Mouse (Mus musculus): ENCODE data around the gene Hmga2. TPM values are rescaled to one million over a fixed set of nuclear protein-coding genes. Genes with fewer than 3 reads are reported as not detected.

The Hmga2 gene
- total RNA-seq, 1 experiment from 2014 or later, result not detected

- ATAC-seq (replicated peaks; ENCODE audit: insufficient number of reproducible peaks, low FRiP score, low TSS enrichment, poor library complexity, severe bottlenecking), result no peak
Measured at GRCm38 (mm10) chr10:120407230-120407629, 69.0 kb downstream of the Hmga2 start.

GRCm38 (mm10) chr10:120406038-120406437, 70.2 kb downstream of the Hmga2 start:
- ATAC-seq (replicated peaks; ENCODE audit: insufficient number of reproducible peaks, low FRiP score, low TSS enrichment, poor library complexity, severe bottlenecking), result no peak

GRCm38 (mm10) chr10:120405322-120405721, 70.9 kb downstream of the Hmga2 start:
- ATAC-seq (replicated peaks; ENCODE audit: insufficient number of reproducible peaks, low FRiP score, low TSS enrichment, poor library complexity, severe bottlenecking), result no peak

- no peak for ATAC-seq (replicated peaks; ENCODE audit: insufficient number of reproducible peaks, low FRiP score, low TSS enrichment, poor library complexity, severe bottlenecking)
Measured at GRCm38 (mm10) chr10:120402966-120403365, 73.3 kb downstream of the Hmga2 start.

- ATAC-seq (replicated peaks; ENCODE audit: insufficient number of reproducible peaks, low FRiP score, low TSS enrichment, poor library complexity, severe bottlenecking), result no peak
Measured at GRCm38 (mm10) chr10:120401787-120402186, 74.5 kb downstream of the Hmga2 start.

GRCm38 (mm10) chr10:120399846-120400510, 76.3 kb downstream of the Hmga2 start:
- ATAC-seq (replicated peaks; ENCODE audit: insufficient number of reproducible peaks, low FRiP score, low TSS enrichment, poor library complexity, severe bottlenecking), result no peak

- ATAC-seq (replicated peaks; ENCODE audit: insufficient number of reproducible peaks, low FRiP score, low TSS enrichment, poor library complexity, severe bottlenecking), result no peak
Measured at GRCm38 (mm10) chr10:120398745-120399144, 77.5 kb downstream of the Hmga2 start.

GRCm38 (mm10) chr10:120397211-120397631, 79.0 kb downstream of the Hmga2 start:
- ATAC-seq (replicated peaks; ENCODE audit: insufficient number of reproducible peaks, low FRiP score, low TSS enrichment, poor library complexity, severe bottlenecking), result no peak

- no peak for ATAC-seq (replicated peaks; ENCODE audit: insufficient number of reproducible peaks, low FRiP score, low TSS enrichment, poor library complexity, severe bottlenecking)
Measured at GRCm38 (mm10) chr10:120395550-120395949, 80.7 kb downstream of the Hmga2 start.

GRCm38 (mm10) chr10:120394740-120395139, 81.5 kb downstream of the Hmga2 start:
- ATAC-seq (replicated peaks; ENCODE audit: insufficient number of reproducible peaks, low FRiP score, low TSS enrichment, poor library complexity, severe bottlenecking), result no peak

- ATAC-seq (replicated peaks; ENCODE audit: insufficient number of reproducible peaks, low FRiP score, low TSS enrichment, poor library complexity, severe bottlenecking), result no peak
Measured at GRCm38 (mm10) chr10:120391971-120392716, 84.1 kb downstream of the Hmga2 start.

GRCm38 (mm10) chr10:120390912-120391835, 85.1 kb downstream of the Hmga2 start:
- no peak for ATAC-seq (replicated peaks; ENCODE audit: insufficient number of reproducible peaks, low FRiP score, low TSS enrichment, poor library complexity, severe bottlenecking)

GRCm38 (mm10) chr10:120389707-120390106, 86.6 kb downstream of the Hmga2 start:
- no peak for ATAC-seq (replicated peaks; ENCODE audit: insufficient number of reproducible peaks, low FRiP score, low TSS enrichment, poor library complexity, severe bottlenecking)

- ATAC-seq (replicated peaks; ENCODE audit: insufficient number of reproducible peaks, low FRiP score, low TSS enrichment, poor library complexity, severe bottlenecking), result no peak
Measured at GRCm38 (mm10) chr10:120388966-120389365, 87.3 kb downstream of the Hmga2 start.

- no peak for ATAC-seq (replicated peaks; ENCODE audit: insufficient number of reproducible peaks, low FRiP score, low TSS enrichment, poor library complexity, severe bottlenecking)
Measured at GRCm38 (mm10) chr10:120388400-120388871, 87.8 kb downstream of the Hmga2 start.

- ATAC-seq (replicated peaks; ENCODE audit: insufficient number of reproducible peaks, low FRiP score, low TSS enrichment, poor library complexity, severe bottlenecking), result no peak
Measured at GRCm38 (mm10) chr10:120387105-120387504, 89.2 kb downstream of the Hmga2 start.

GRCm38 (mm10) chr10:120384797-120385600, 91.3 kb downstream of the Hmga2 start:
- no peak for ATAC-seq (replicated peaks; ENCODE audit: insufficient number of reproducible peaks, low FRiP score, low TSS enrichment, poor library complexity, severe bottlenecking)

- ATAC-seq (replicated peaks; ENCODE audit: insufficient number of reproducible peaks, low FRiP score, low TSS enrichment, poor library complexity, severe bottlenecking), result no peak
Measured at GRCm38 (mm10) chr10:120384040-120384439, 92.2 kb downstream of the Hmga2 start.
